Mouse (Mus musculus): ENCODE results near the gene Mtrf1. TPM values are rescaled to one million over a fixed set of nuclear protein-coding genes. Genes with fewer than 3 reads are reported as not detected.
"Not testable (repeated sequence)": the region's sequence is repeated elsewhere in the genome, so short reads cannot be mapped to it uniquely, and the experiment has no call there.

Mtrf1 gene
- total and polyA plus RNA-seq, 2 experiments, result 2.3 to 10.3 TPM

GRCm38 (mm10) chr14:79434068-79434467 is 36.5 kb downstream of the Mtrf1 start:
- DNase-seq (ENCODE audit: extremely low read depth, low read depth, low spot score), result no peak
- 78% methylated on average over 1 of the region's 1 CpGs for WGBS
- H3K36me3 ChIP-seq (ENCODE audit: control insufficient read depth, insufficient read depth, low read length), result no peaks in the 10 kb centered on the region
- no peaks in the 10 kb centered on the region for H3K27me3 ChIP-seq (ENCODE audit: control insufficient read depth, insufficient read depth, low read length)
- H3K4me1 ChIP-seq (ENCODE audit: control insufficient read depth, insufficient read depth, low read length), result peaks cover 1% of the 10 kb centered on the region; the same call in 1 of the 2 replicates
- H3K79me2 ChIP-seq (ENCODE audit: control insufficient read depth, insufficient read depth, low read length), result no peaks in the 10 kb centered on the region
- no peak overlapping the region for H3K4me3 ChIP-seq (ENCODE audit: insufficient read depth, low read depth, low read length)
- no peak overlapping the region for H3K27ac ChIP-seq (replicated peaks; ENCODE audit: insufficient read depth, low read depth, low read length)
- TF ChIP-seq CTCF (IDR thresholded peaks at IDR 0.05; ENCODE audit: low read depth, low read length) (no peak), POLR2A (IDR thresholded peaks at IDR 0.05; ENCODE audit: extremely low read depth, insufficient read depth, low read length) (no peak)
- no peak overlapping the region for H3K9ac ChIP-seq (ENCODE audit: low read depth, low read length)

- 85% methylated on average over 2 of the region's 2 CpGs for whole genome bisulfite sequencing
- Histone ChIP-seq H3K79me2 (ENCODE audit: control insufficient read depth, insufficient read depth, low read length) (no peaks in the 10 kb centered on the region), H3K4me1 (ENCODE audit: control insufficient read depth, insufficient read depth, low read length) (no peaks in the 10 kb centered on the region), H3K4me3 (ENCODE audit: insufficient read depth, low read depth, low read length) (no peak overlapping the region), H3K36me3 (ENCODE audit: control insufficient read depth, insufficient read depth, low read length) (no peaks in the 10 kb centered on the region), H3K9ac (ENCODE audit: low read depth, low read length) (no peak overlapping the region), H3K27ac (replicated peaks; ENCODE audit: insufficient read depth, low read depth, low read length) (no peak overlapping the region), H3K27me3 (ENCODE audit: control insufficient read depth, insufficient read depth, low read length) (no peaks in the 10 kb centered on the region)
- DNase-seq (ENCODE audit: extremely low read depth, low read depth, low spot score), result no peak
- TF ChIP-seq CTCF (IDR thresholded peaks at IDR 0.05; ENCODE audit: low read depth, low read length) (no peak), POLR2A (IDR thresholded peaks at IDR 0.05; ENCODE audit: extremely low read depth, insufficient read depth, low read length) (no peak)
Measured at GRCm38 (mm10) chr14:79440655-79441054, 43.1 kb downstream of the Mtrf1 start.

DNA sequence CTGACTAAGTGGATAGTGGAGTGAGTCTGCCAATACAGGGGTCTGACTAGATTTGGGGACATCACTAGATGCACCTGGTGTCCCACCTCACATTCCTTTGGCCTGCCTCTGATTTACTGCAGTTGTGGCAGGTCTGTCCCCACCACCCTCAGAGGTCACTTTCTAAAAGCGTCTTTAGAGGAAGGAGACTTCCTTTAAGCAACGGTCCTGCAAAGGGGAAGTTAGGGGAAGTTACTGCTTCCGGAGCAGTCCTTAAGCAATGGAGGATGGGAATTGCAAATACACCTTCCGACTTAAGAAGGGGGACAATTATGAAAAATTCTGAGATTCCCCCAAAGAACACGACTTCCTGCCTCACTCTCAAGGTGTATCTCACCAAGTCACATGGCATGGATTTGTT is 43.9 kb downstream of the Mtrf1 start:
- Histone ChIP-seq H3K9ac (ENCODE audit: low read depth, low read length) (no peak overlapping the region), H3K36me3 (ENCODE audit: control insufficient read depth, insufficient read depth, low read length) (no peaks in the 10 kb centered on the region), H3K27ac (replicated peaks; ENCODE audit: insufficient read depth, low read depth, low read length) (no peak overlapping the region), H3K27me3 (ENCODE audit: control insufficient read depth, insufficient read depth, low read length) (no peaks in the 10 kb centered on the region), H3K4me1 (ENCODE audit: control insufficient read depth, insufficient read depth, low read length) (no peaks in the 10 kb centered on the region), H3K4me3 (ENCODE audit: insufficient read depth, low read depth, low read length) (no peak overlapping the region), H3K79me2 (ENCODE audit: control insufficient read depth, insufficient read depth, low read length) (no peaks in the 10 kb centered on the region)
- no peak for TF ChIP-seq POLR2A (IDR thresholded peaks at IDR 0.05; ENCODE audit: extremely low read depth, insufficient read depth, low read length)
- no peak for TF ChIP-seq CTCF (IDR thresholded peaks at IDR 0.05; ENCODE audit: low read depth, low read length)
- peak; percentile 25 for DNase-seq (ENCODE audit: extremely low read depth, low read depth, low spot score)
- 68% methylated on average over 5 of the region's 5 CpGs for WGBS

DNA sequence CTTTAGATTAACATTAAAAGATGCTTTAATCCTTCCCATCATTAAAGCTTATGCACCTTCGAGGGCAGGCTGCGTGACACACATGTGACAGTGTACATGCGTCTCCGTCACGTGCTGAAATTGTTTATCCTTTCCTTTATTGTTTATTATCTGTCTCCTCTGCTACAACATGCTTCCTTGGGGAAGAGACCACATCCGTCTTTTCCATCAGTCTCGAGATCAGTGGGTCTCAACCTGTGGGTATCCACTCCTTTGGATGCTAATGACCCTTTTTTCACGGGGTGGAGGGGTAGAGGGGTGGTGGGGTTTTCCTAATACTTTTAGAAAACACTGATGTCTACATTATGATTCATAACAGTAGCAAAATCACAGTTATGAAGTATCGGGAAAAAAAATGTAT is 47.0 kb downstream of the Mtrf1 start:
- H3K36me3 ChIP-seq (ENCODE audit: control insufficient read depth, insufficient read depth, low read length), result no peaks in the 10 kb centered on the region
- no peaks in the 10 kb centered on the region for H3K79me2 ChIP-seq (ENCODE audit: control insufficient read depth, insufficient read depth, low read length)
- 87% methylated on average over 9 of the region's 9 CpGs for WGBS
- H3K4me1 ChIP-seq (ENCODE audit: control insufficient read depth, insufficient read depth, low read length), result no peaks in the 10 kb centered on the region
- no peak overlapping the region for H3K9ac ChIP-seq (ENCODE audit: low read depth, low read length)
- H3K4me3 ChIP-seq (ENCODE audit: insufficient read depth, low read depth, low read length), result no peak overlapping the region
- H3K27me3 ChIP-seq (ENCODE audit: control insufficient read depth, insufficient read depth, low read length), result no peaks in the 10 kb centered on the region
- no peak for DNase-seq (ENCODE audit: extremely low read depth, low read depth, low spot score)
- no peak overlapping the region for H3K27ac ChIP-seq (replicated peaks; ENCODE audit: insufficient read depth, low read depth, low read length)
- no peak for TF ChIP-seq CTCF (IDR thresholded peaks at IDR 0.05; ENCODE audit: low read depth, low read length)
- TF ChIP-seq POLR2A (IDR thresholded peaks at IDR 0.05; ENCODE audit: extremely low read depth, insufficient read depth, low read length), result no peak

DNA sequence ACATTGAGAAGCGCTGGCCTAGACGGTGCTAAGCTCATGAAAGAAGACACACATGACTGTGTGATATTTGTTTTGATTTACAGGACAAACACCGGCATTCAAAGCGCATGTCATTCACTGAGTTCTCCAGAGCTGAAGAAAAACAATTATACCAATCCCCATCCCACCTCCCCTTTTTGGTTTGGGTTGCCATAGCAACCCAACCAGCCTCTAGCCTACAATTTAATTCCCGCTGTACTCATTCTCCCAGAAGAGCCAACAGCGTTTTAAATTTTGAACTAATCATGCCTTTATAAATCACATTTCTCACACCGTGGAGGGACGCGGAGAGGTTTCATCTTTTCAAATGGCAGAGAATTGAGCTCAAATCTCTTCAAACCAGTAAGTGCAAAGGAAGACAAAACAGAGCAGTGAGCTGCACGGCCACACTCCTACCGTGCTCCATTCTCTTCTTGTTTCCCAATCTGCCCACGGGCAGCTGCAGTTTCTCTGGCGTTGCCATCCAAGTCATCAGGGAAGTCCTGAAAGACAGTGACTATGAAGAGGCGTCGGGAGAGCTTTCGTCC is 47.6 kb downstream of the Mtrf1 start:
- Histone ChIP-seq H3K79me2 (ENCODE audit: control insufficient read depth, insufficient read depth, low read length) (no peaks in the 10 kb centered on the region), H3K9ac (ENCODE audit: low read depth, low read length) (no peak overlapping the region), H3K36me3 (ENCODE audit: control insufficient read depth, insufficient read depth, low read length) (no peaks in the 10 kb centered on the region), H3K4me3 (ENCODE audit: insufficient read depth, low read depth, low read length) (no peak overlapping the region), H3K4me1 (ENCODE audit: control insufficient read depth, insufficient read depth, low read length) (no peaks in the 10 kb centered on the region), H3K27me3 (ENCODE audit: control insufficient read depth, insufficient read depth, low read length) (no peaks in the 10 kb centered on the region), H3K27ac (replicated peaks; ENCODE audit: insufficient read depth, low read depth, low read length) (no peak overlapping the region)
- 80% methylated on average over 16 of the region's 16 CpGs for WGBS
- no peak for TF ChIP-seq POLR2A (IDR thresholded peaks at IDR 0.05; ENCODE audit: extremely low read depth, insufficient read depth, low read length)
- no peak for TF ChIP-seq CTCF (IDR thresholded peaks at IDR 0.05; ENCODE audit: low read depth, low read length)
- DNase-seq (ENCODE audit: extremely low read depth, low read depth, low spot score), result no peak

- not testable (repeated sequence) for H3K27ac ChIP-seq (replicated peaks; ENCODE audit: insufficient read depth, low read depth, low read length)
Measured at GRCm38 (mm10) chr14:79451681-79452590, 54.4 kb downstream of the Mtrf1 start, which contains the start of gene Kbtbd6. Kbtbd6 (plus strand) TSS chr14:79451835.

DNA sequence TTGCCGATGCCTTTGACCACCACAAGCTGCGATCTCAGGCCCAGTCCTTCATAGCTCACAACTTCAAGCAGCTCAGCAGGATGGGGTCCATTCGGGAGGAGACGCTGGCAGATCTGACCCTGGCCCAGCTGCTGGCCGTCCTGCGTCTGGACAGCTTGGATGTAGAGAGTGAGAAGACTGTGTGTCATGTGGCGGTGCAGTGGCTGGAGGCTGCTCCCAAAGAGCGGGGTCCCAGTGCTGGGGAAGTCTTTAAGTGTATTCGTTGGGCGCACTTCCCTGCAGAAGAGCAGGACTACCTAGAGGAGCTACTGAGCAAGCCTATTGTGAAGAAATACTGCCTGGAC is 55.0 kb downstream of the Mtrf1 start:
- whole genome bisulfite sequencing, result 95% methylated on average over 8 of the region's 10 CpGs
- H3K4me3 ChIP-seq (ENCODE audit: insufficient read depth, low read depth, low read length); H3K27me3 ChIP-seq (ENCODE audit: control insufficient read depth, insufficient read depth, low read length); H3K36me3 ChIP-seq (ENCODE audit: control insufficient read depth, insufficient read depth, low read length); H3K27ac ChIP-seq (replicated peaks; ENCODE audit: insufficient read depth, low read depth, low read length); H3K79me2 ChIP-seq (ENCODE audit: control insufficient read depth, insufficient read depth, low read length); H3K9ac ChIP-seq (ENCODE audit: low read depth, low read length); DNase-seq (ENCODE audit: extremely low read depth, low read depth, low spot score); H3K4me1 ChIP-seq (ENCODE audit: control insufficient read depth, insufficient read depth, low read length): not testable (repeated sequence)

More at GRCm38 (mm10) chr14:79451681-79452590, 54.4 kb downstream of the Mtrf1 start, which contains the start of gene Kbtbd6:
- not testable (repeated sequence) for H3K4me1 ChIP-seq (ENCODE audit: control insufficient read depth, insufficient read depth, low read length); H3K36me3 ChIP-seq (ENCODE audit: control insufficient read depth, insufficient read depth, low read length); H3K79me2 ChIP-seq (ENCODE audit: control insufficient read depth, insufficient read depth, low read length); H3K27me3 ChIP-seq (ENCODE audit: control insufficient read depth, insufficient read depth, low read length)
- WGBS, result 15% methylated on average over 43 of the region's 89 CpGs
- peak within 1 kb of the TSS; percentile 86 for H3K4me3 ChIP-seq (ENCODE audit: insufficient read depth, low read depth, low read length)
- peak within 1 kb of the TSS; percentile 49 for H3K9ac ChIP-seq (ENCODE audit: low read depth, low read length)
- peak; percentile 87 for DNase-seq (ENCODE audit: extremely low read depth, low read depth, low spot score)
